Mouse (Mus musculus): ENCODE data around the gene Synpo2.
A peak's percentile ranks its signal among the peaks of the same experiment; 100 is the strongest.

- TF ChIP-seq CTCF (IDR thresholded peaks at IDR 0.05) (no peak), EP300 (IDR thresholded peaks at IDR 0.05) (peak; percentile 36; the same call in 1 of the 2 replicates)
These were observed 143.5 kb downstream of the Synpo2 start for GRCm38 (mm10) chr3:123092442-123092841.

Measured in lung, postnatal 0 days (tissue).